Mouse (Mus musculus): ENCODE measurements around the gene Krtap28-13. TPM values are rescaled to one million over a fixed set of nuclear protein-coding genes. Genes with fewer than 3 reads are reported as not detected.

The Krtap28-13 gene
- polyA plus RNA-seq, 1 experiment from 2014 or later = not detected

- H3K9ac ChIP-seq (replicated peaks; ENCODE audit: low read depth, low read length) = no peak overlapping the region
- no peak overlapping the region for H3K4me2 ChIP-seq (ENCODE audit: low read length)
- H3K27me3 ChIP-seq (replicated peaks; ENCODE audit: control insufficient read depth, insufficient read depth, low read length) = no peaks in the 10 kb centered on the region
- 83% methylated on average over 4 of the region's 4 CpGs for WGBS
- H3K4me3 ChIP-seq (replicated peaks; ENCODE audit: low read length) = no peak overlapping the region
- H3K27ac ChIP-seq (ENCODE audit: low read length) = no peak overlapping the region
- no peak for ATAC-seq
- peaks cover 8% of the 10 kb centered on the region; the same call in 1 of the 2 replicates for H3K4me1 ChIP-seq (replicated peaks; ENCODE audit: control insufficient read depth, insufficient read depth, low read length)
- no peaks in the 10 kb centered on the region for H3K9me3 ChIP-seq (ENCODE audit: control insufficient read depth, low read length)
- no peaks in the 10 kb centered on the region for H3K36me3 ChIP-seq (ENCODE audit: control insufficient read depth, insufficient read depth)
Observed at GRCm38 (mm10) chr1:83039080-83039479, 21.6 kb upstream of the Krtap28-13 start.

GRCm38 (mm10) chr1:83042380-83042779, 18.4 kb upstream of the Krtap28-13 start, which contains the start of gene Krtap28-10:
TSS of gene Krtap28-10 (minus strand) at chr1:83042480.
- 98% methylated on average over 2 of the region's 2 CpGs for WGBS
- no peaks in the 10 kb centered on the region for H3K9me3 ChIP-seq (ENCODE audit: control insufficient read depth, low read length)
- ATAC-seq = no peak
- no peak within 1 kb of the TSS for H3K4me3 ChIP-seq (replicated peaks; ENCODE audit: low read length)
- H3K4me1 ChIP-seq (replicated peaks; ENCODE audit: control insufficient read depth, insufficient read depth, low read length) = peaks cover 8% of the 10 kb centered on the region; the same call in 1 of the 2 replicates
- no peaks in the 10 kb centered on the region for H3K27me3 ChIP-seq (replicated peaks; ENCODE audit: control insufficient read depth, insufficient read depth, low read length)
- no peak within 1 kb of the TSS for H3K9ac ChIP-seq (replicated peaks; ENCODE audit: low read depth, low read length)
- H3K36me3 ChIP-seq (ENCODE audit: control insufficient read depth, insufficient read depth) = no peaks in the 10 kb centered on the region
- no peak within 1 kb of the TSS for H3K4me2 ChIP-seq (ENCODE audit: low read length)
- no peak within 1 kb of the TSS for H3K27ac ChIP-seq (ENCODE audit: low read length)

- 86% methylated on average over 5 of the region's 5 CpGs for WGBS
Observed at GRCm38 (mm10) chr1:83044882-83045427, 15.8 kb upstream of the Krtap28-13 start, which contains the start of gene Gm47969. TSS of gene Gm47969 (plus strand) at chr1:83044932.

GRCm38 (mm10) chr1:83058481-83058880, 2.2 kb upstream of the Krtap28-13 start:
- Histone ChIP-seq H3K27me3 (replicated peaks; ENCODE audit: control insufficient read depth, insufficient read depth, low read length) (no peaks in the 10 kb centered on the region), H3K27ac (ENCODE audit: low read length) (no peak overlapping the region), H3K4me2 (ENCODE audit: low read length) (no peak overlapping the region), H3K36me3 (ENCODE audit: control insufficient read depth, insufficient read depth) (no peaks in the 10 kb centered on the region), H3K9ac (replicated peaks; ENCODE audit: low read depth, low read length) (no peak overlapping the region), H3K4me3 (replicated peaks; ENCODE audit: low read length) (no peak overlapping the region), H3K4me1 (replicated peaks; ENCODE audit: control insufficient read depth, insufficient read depth, low read length) (no peaks in the 10 kb centered on the region), H3K9me3 (ENCODE audit: control insufficient read depth, low read length) (no peaks in the 10 kb centered on the region)
- WGBS = 79% methylated on average over 1 of the region's 1 CpGs
- no peak for ATAC-seq

More at GRCm38 (mm10) chr1:83044882-83045427, 15.8 kb upstream of the Krtap28-13 start, which contains the start of gene Gm47969:
- H3K4me2 ChIP-seq (ENCODE audit: low read length) = no peak within 1 kb of the TSS
- no peak within 1 kb of the TSS for H3K27ac ChIP-seq (ENCODE audit: low read length)
- no peaks in the 10 kb centered on the region for H3K27me3 ChIP-seq (replicated peaks; ENCODE audit: control insufficient read depth, insufficient read depth, low read length)
- no peaks in the 10 kb centered on the region for H3K36me3 ChIP-seq (ENCODE audit: control insufficient read depth, insufficient read depth)
- no peaks in the 10 kb centered on the region for H3K4me1 ChIP-seq (replicated peaks; ENCODE audit: control insufficient read depth, insufficient read depth, low read length)
- no peak within 1 kb of the TSS for H3K9ac ChIP-seq (replicated peaks; ENCODE audit: low read depth, low read length)
- H3K9me3 ChIP-seq (ENCODE audit: control insufficient read depth, low read length) = no peaks in the 10 kb centered on the region
- no peak for ATAC-seq
- H3K4me3 ChIP-seq (replicated peaks; ENCODE audit: low read length) = no peak within 1 kb of the TSS

GRCm38 (mm10) chr1:83059278-83059677, 1.5 kb upstream of the Krtap28-13 start, which contains the start of gene A030005K14Rik:
TSS of gene A030005K14Rik (minus strand) at chr1:83059378.
- no peaks in the 10 kb centered on the region for H3K27me3 ChIP-seq (replicated peaks; ENCODE audit: control insufficient read depth, insufficient read depth, low read length)
- H3K4me3 ChIP-seq (replicated peaks; ENCODE audit: low read length) = no peak within 1 kb of the TSS
- H3K27ac ChIP-seq (ENCODE audit: low read length) = no peak within 1 kb of the TSS
- ATAC-seq = no peak
- no peak within 1 kb of the TSS for H3K4me2 ChIP-seq (ENCODE audit: low read length)
- no peak within 1 kb of the TSS for H3K9ac ChIP-seq (replicated peaks; ENCODE audit: low read depth, low read length)
- WGBS = 88% methylated on average over 9 of the region's 9 CpGs
- no peaks in the 10 kb centered on the region for H3K9me3 ChIP-seq (ENCODE audit: control insufficient read depth, low read length)
- H3K36me3 ChIP-seq (ENCODE audit: control insufficient read depth, insufficient read depth) = no peaks in the 10 kb centered on the region
- no peaks in the 10 kb centered on the region for H3K4me1 ChIP-seq (replicated peaks; ENCODE audit: control insufficient read depth, insufficient read depth, low read length)

GRCm38 (mm10) chr1:83064851-83065250, 4.1 kb downstream of the Krtap28-13 start:
- H3K9ac ChIP-seq (replicated peaks; ENCODE audit: low read depth, low read length) = no peak overlapping the region
- no peaks in the 10 kb centered on the region for H3K36me3 ChIP-seq (ENCODE audit: control insufficient read depth, insufficient read depth)
- H3K27me3 ChIP-seq (replicated peaks; ENCODE audit: control insufficient read depth, insufficient read depth, low read length) = no peaks in the 10 kb centered on the region
- 0 out of 2 replicates have a peak, but pooled peaks have one; percentile 28 for ATAC-seq
- no peaks in the 10 kb centered on the region for H3K4me1 ChIP-seq (replicated peaks; ENCODE audit: control insufficient read depth, insufficient read depth, low read length)
- no peak overlapping the region for H3K27ac ChIP-seq (ENCODE audit: low read length)
- H3K9me3 ChIP-seq (ENCODE audit: control insufficient read depth, low read length) = no peaks in the 10 kb centered on the region
- H3K4me2 ChIP-seq (ENCODE audit: low read length) = no peak overlapping the region
- H3K4me3 ChIP-seq (replicated peaks; ENCODE audit: low read length) = no peak overlapping the region
- WGBS = 30% methylated on average over 3 of the region's 3 CpGs

GRCm38 (mm10) chr1:83066577-83066976, 5.8 kb downstream of the Krtap28-13 start:
- Histone ChIP-seq H3K9me3 (ENCODE audit: control insufficient read depth, low read length) (no peaks in the 10 kb centered on the region), H3K36me3 (ENCODE audit: control insufficient read depth, insufficient read depth) (no peaks in the 10 kb centered on the region), H3K4me1 (replicated peaks; ENCODE audit: control insufficient read depth, insufficient read depth, low read length) (no peaks in the 10 kb centered on the region), H3K4me3 (replicated peaks; ENCODE audit: low read length) (no peak overlapping the region), H3K27me3 (replicated peaks; ENCODE audit: control insufficient read depth, insufficient read depth, low read length) (no peaks in the 10 kb centered on the region), H3K9ac (replicated peaks; ENCODE audit: low read depth, low read length) (no peak overlapping the region), H3K27ac (ENCODE audit: low read length) (no peak overlapping the region), H3K4me2 (ENCODE audit: low read length) (no peak overlapping the region)
- 0 out of 2 replicates have a peak, but pooled peaks have one; percentile 15 for ATAC-seq
- WGBS = 58% methylated on average over 4 of the region's 4 CpGs

GRCm38 (mm10) chr1:83067205-83067604, 6.5 kb downstream of the Krtap28-13 start:
- 78% methylated on average over 10 of the region's 10 CpGs for WGBS
- H3K9me3 ChIP-seq (ENCODE audit: control insufficient read depth, low read length) = no peaks in the 10 kb centered on the region
- H3K27me3 ChIP-seq (replicated peaks; ENCODE audit: control insufficient read depth, insufficient read depth, low read length) = no peaks in the 10 kb centered on the region
- H3K4me1 ChIP-seq (replicated peaks; ENCODE audit: control insufficient read depth, insufficient read depth, low read length) = no peaks in the 10 kb centered on the region
- ATAC-seq = no peak
- no peaks in the 10 kb centered on the region for H3K36me3 ChIP-seq (ENCODE audit: control insufficient read depth, insufficient read depth)
- H3K4me2 ChIP-seq (ENCODE audit: low read length) = no peak overlapping the region
- no peak overlapping the region for H3K4me3 ChIP-seq (replicated peaks; ENCODE audit: low read length)
- no peak overlapping the region for H3K9ac ChIP-seq (replicated peaks; ENCODE audit: low read depth, low read length)
- no peak overlapping the region for H3K27ac ChIP-seq (ENCODE audit: low read length)

- no peaks in the 10 kb centered on the region for H3K9me3 ChIP-seq (ENCODE audit: control insufficient read depth, low read length)
- H3K27me3 ChIP-seq (replicated peaks; ENCODE audit: control insufficient read depth, insufficient read depth, low read length) = no peaks in the 10 kb centered on the region
- H3K27ac ChIP-seq (ENCODE audit: low read length) = no peak overlapping the region
- H3K4me1 ChIP-seq (replicated peaks; ENCODE audit: control insufficient read depth, insufficient read depth, low read length) = no peaks in the 10 kb centered on the region; the same call in 1 of the 2 replicates
- peak; percentile 72 for ATAC-seq
- H3K9ac ChIP-seq (replicated peaks; ENCODE audit: low read depth, low read length) = no peak overlapping the region; the same call in 1 of the 2 replicates
- peak overlapping the region; percentile 25 for H3K4me3 ChIP-seq (replicated peaks; ENCODE audit: low read length)
- peak overlapping the region; percentile 50 for H3K4me2 ChIP-seq (ENCODE audit: low read length)
- H3K36me3 ChIP-seq (ENCODE audit: control insufficient read depth, insufficient read depth) = no peaks in the 10 kb centered on the region
- WGBS = 29% methylated on average over 15 of the region's 15 CpGs
Observed at GRCm38 (mm10) chr1:83075526-83076189, 14.9 kb downstream of the Krtap28-13 start.

All from forebrain, embryonic 16.5 days (tissue).